Mouse (Mus musculus) thymus, adult 2 months (tissue): ENCODE data around the gene Llph. TPM values are rescaled to one million over a fixed set of nuclear protein-coding genes. Genes with fewer than 3 reads are reported as not detected.

Experiments used
- DNase-seq: peaks from one replicate; pipeline ENCODE4 v3.0.0; 2021
- H3K27ac ChIP-seq: fragments of 200-500 bp; 2 replicates; pipeline ENCODE4 v1.5.1; 2012; ENCODE audit warnings: low read length, control low read depth; ENCODE audit not compliant: control insufficient read depth, insufficient read depth
- H3K27me3 ChIP-seq: fragments of 200-500 bp; 2 replicates; pipeline ENCODE4 v1.6.1; 2012; ENCODE audit warnings: mild to moderate bottlenecking, low read length, moderate library complexity, mixed read lengths; ENCODE audit not compliant: control insufficient read depth, insufficient read depth
- H3K36me3 ChIP-seq: fragments of 200-500 bp; 2 replicates; pipeline ENCODE4 v1.6.1; 2012; ENCODE audit warnings: mild to moderate bottlenecking, low read length, moderate library complexity; ENCODE audit not compliant: control insufficient read depth, insufficient read depth
- H3K4me1 ChIP-seq: fragments of 200-500 bp; replicated peaks from 2 replicates; pipeline ENCODE4 v1.6.1; 2012; ENCODE audit warnings: low read length; ENCODE audit not compliant: control insufficient read depth, insufficient read depth
- H3K4me3 ChIP-seq: fragments of 200-500 bp; 2 replicates; pipeline ENCODE4 v1.5.1; 2012; ENCODE audit warnings: mild to moderate bottlenecking, low read length, control low read depth, moderate library complexity; ENCODE audit not compliant: control insufficient read depth, insufficient read depth
- CTCF ChIP-seq: fragments of 200-500 bp; IDR thresholded peaks from 2 replicates; pipeline ENCODE4 v1.5.1; 2012; ENCODE audit warnings: mild to moderate bottlenecking, control low read depth, low read length, moderate library complexity, borderline replicate concordance; ENCODE audit not compliant: control insufficient read depth, poor library complexity, insufficient read depth; ENCODE audit errors: extremely low read depth
- POLR2A ChIP-seq: fragments of 200-500 bp; IDR thresholded peaks from 2 replicates; pipeline ENCODE4 v1.6.1; 2012; ENCODE audit warnings: mild to moderate bottlenecking, low read length, control low read depth, moderate library complexity; ENCODE audit not compliant: control insufficient read depth, poor library complexity, insufficient read depth; ENCODE audit errors: extremely low read depth
- WGBS: fragments of 180-500 bp; shearing (Covaris S2); methylation state at CpG from one replicate; pipeline ENCODE4 v1.1.7; 2018; 5-methylcytosine and 5-hydroxymethylcytosine counted together
- polyA plus RNA-seq: library from polyadenylated mRNA; depleted of rRNA; stranded (reverse); fragments of >200 nt; gene quantifications from 2 replicates; pipeline ENCODE4 v1.2.3, GENCODE M21; 2012

Gene Llph
- polyA plus RNA-seq, 1 experiment: 5.8 TPM

GRCm38 (mm10) chr10:120251791-120252190 lies 24.9 kb downstream of the Llph start:
- WGBS: 91% methylated on average over 4 of the region's 4 CpGs
- H3K27me3 ChIP-seq: no peaks in the 10 kb centered on the region
- no peak for TF ChIP-seq CTCF
- TF ChIP-seq POLR2A: no peak
- no peak overlapping the region for H3K4me3 ChIP-seq
- H3K36me3 ChIP-seq: no peaks in the 10 kb centered on the region
- no peaks in the 10 kb centered on the region for H3K4me1 ChIP-seq
- no peak for DNase-seq
- no peak overlapping the region for H3K27ac ChIP-seq

- H3K4me3 ChIP-seq: no peak overlapping the region
Observed at GRCm38 (mm10) chr10:120252800-120253199, 25.9 kb downstream of the Llph start.

GRCm38 (mm10) chr10:120257231-120257630 lies 30.4 kb downstream of the Llph start:
- Histone ChIP-seq H3K4me1 (0 out of 2 replicates have a peak, but pooled peaks cover 2% of the 10 kb centered on the region), H3K27me3 (no peaks in the 10 kb centered on the region), H3K36me3 (no peaks in the 10 kb centered on the region), H3K27ac (no peak overlapping the region), H3K4me3 (no peak overlapping the region)
- DNase-seq: peak; percentile 33
- no peak for TF ChIP-seq CTCF
- no peak for TF ChIP-seq POLR2A
- WGBS: 16% methylated on average over 11 of the region's 11 CpGs

More at GRCm38 (mm10) chr10:120252800-120253199, 25.9 kb downstream of the Llph start:
- DNase-seq: no peak
- TF ChIP-seq POLR2A (no peak), CTCF (no peak)
- no peaks in the 10 kb centered on the region for H3K36me3 ChIP-seq
- H3K4me1 ChIP-seq: 0 out of 2 replicates have a peak, but pooled peaks cover 2% of the 10 kb centered on the region
- 15% methylated on average over 8 of the region's 8 CpGs for WGBS
- H3K27me3 ChIP-seq: no peaks in the 10 kb centered on the region
- H3K27ac ChIP-seq: no peak overlapping the region

GRCm38 (mm10) chr10:120267790-120268189 lies 40.9 kb downstream of the Llph start:
- WGBS: 91% methylated on average over 12 of the region's 12 CpGs
- H3K27ac ChIP-seq: no peak overlapping the region
- DNase-seq: no peak
- no peaks in the 10 kb centered on the region for H3K36me3 ChIP-seq
- H3K4me1 ChIP-seq: 0 out of 2 replicates have a peak, but pooled peaks cover 3% of the 10 kb centered on the region
- no peaks in the 10 kb centered on the region for H3K27me3 ChIP-seq
- no peak overlapping the region for H3K4me3 ChIP-seq
- TF ChIP-seq POLR2A: no peak
- no peak for TF ChIP-seq CTCF

GRCm38 (mm10) chr10:120269946-120270345 lies 43.1 kb downstream of the Llph start:
- no peak for DNase-seq
- no peaks in the 10 kb centered on the region for H3K27me3 ChIP-seq
- H3K4me3 ChIP-seq: no peak overlapping the region
- H3K4me1 ChIP-seq: 0 out of 2 replicates have a peak, but pooled peaks cover 3% of the 10 kb centered on the region
- TF ChIP-seq POLR2A: no peak
- TF ChIP-seq CTCF: no peak
- no peak overlapping the region for H3K27ac ChIP-seq
- H3K36me3 ChIP-seq: no peaks in the 10 kb centered on the region
- 96% methylated on average over 13 of the region's 13 CpGs for WGBS

- Histone ChIP-seq H3K4me1 (0 out of 2 replicates have a peak, but pooled peaks cover 3% of the 10 kb centered on the region), H3K4me3 (no peak overlapping the region), H3K27me3 (no peaks in the 10 kb centered on the region), H3K27ac (no peak overlapping the region), H3K36me3 (no peaks in the 10 kb centered on the region)
- 68% methylated on average over 4 of the region's 4 CpGs for whole genome bisulfite sequencing
- TF ChIP-seq CTCF (no peak), POLR2A (no peak)
- peak; percentile 57 for DNase-seq
Observed at GRCm38 (mm10) chr10:120270777-120271176, 43.9 kb downstream of the Llph start.

GRCm38 (mm10) chr10:120271318-120271717 lies 44.4 kb downstream of the Llph start:
- no peak for TF ChIP-seq CTCF
- no peak for TF ChIP-seq POLR2A
- no peak overlapping the region for H3K4me3 ChIP-seq
- H3K36me3 ChIP-seq: no peaks in the 10 kb centered on the region
- 0 out of 2 replicates have a peak, but pooled peaks cover 3% of the 10 kb centered on the region for H3K4me1 ChIP-seq
- H3K27me3 ChIP-seq: no peaks in the 10 kb centered on the region
- WGBS: 28% methylated on average over 6 of the region's 6 CpGs
- DNase-seq: no peak
- no peak overlapping the region for H3K27ac ChIP-seq

- TF ChIP-seq CTCF (no peak), POLR2A (no peak)
- Histone ChIP-seq H3K4me1 (0 out of 2 replicates have a peak, but pooled peaks cover 3% of the 10 kb centered on the region), H3K27ac (no peak overlapping the region), H3K4me3 (no peak overlapping the region; the same call in 1 of the 2 replicates), H3K27me3 (no peaks in the 10 kb centered on the region), H3K36me3 (no peaks in the 10 kb centered on the region)
- WGBS: 21% methylated on average over 10 of the region's 11 CpGs
- no peak for DNase-seq
Observed at GRCm38 (mm10) chr10:120271879-120272269, 45.0 kb downstream of the Llph start.
